Mouse (Mus musculus) heart, adult 2 months (tissue): ENCODE results near the gene Gpatch2. TPM values are rescaled to one million over a fixed set of nuclear protein-coding genes. Genes with fewer than 3 reads are reported as not detected.

Experiments used
- DNase-seq, 2 experiments: peaks; one replicate each; pipeline ENCODE4 v3.0.0; 2021
- H3K27ac ChIP-seq: fragments of 200-600 bp; 2 replicates; pipeline ENCODE4 v1.8.1; 2022
- H3K27me3 ChIP-seq: fragments of 200-500 bp; 2 replicates; pipeline ENCODE4 v1.6.1; 2012; ENCODE audit warnings: mild to moderate bottlenecking, low read length, inconsistent platforms, mixed read lengths; ENCODE audit not compliant: control insufficient read depth, insufficient read depth
- H3K36me3 ChIP-seq: fragments of 200-500 bp; 2 replicates; pipeline ENCODE4 v1.6.1; 2012; ENCODE audit warnings: low read length, inconsistent platforms; ENCODE audit not compliant: control insufficient read depth, insufficient read depth
- H3K4me1 ChIP-seq: fragments of 200-500 bp; 2 replicates; pipeline ENCODE4 v1.6.1; 2011; ENCODE audit warnings: low read length; ENCODE audit not compliant: control insufficient read depth, insufficient read depth
- H3K4me3 ChIP-seq: fragments of 200-600 bp; 2 replicates; pipeline ENCODE4 v1.8.1; 2022
- H3K79me2 ChIP-seq: fragments of 200-500 bp; replicated peaks from 2 replicates; pipeline ENCODE4 v1.6.1; 2012; ENCODE audit warnings: mild to moderate bottlenecking, inconsistent platforms, low read length, moderate library complexity, mixed read lengths; ENCODE audit not compliant: control insufficient read depth, insufficient read depth
- H3K9ac ChIP-seq: fragments of 200-500 bp; 2 replicates; pipeline ENCODE4 v1.6.1; 2012; ENCODE audit warnings: low read depth, mild to moderate bottlenecking, control low read depth, inconsistent platforms, low read length, mixed read lengths
- CTCF ChIP-seq: fragments of 200-600 bp; IDR thresholded peaks from 2 replicates; pipeline ENCODE4 v1.8.1; 2022; ENCODE audit warnings: antibody characterized with exemption, mild to moderate bottlenecking, moderate library complexity
- EP300 ChIP-seq: fragments of 200-500 bp; IDR thresholded peaks from 2 replicates; pipeline ENCODE4 v1.6.1; 2011; ENCODE audit warnings: low read depth, low read length, control low read depth; ENCODE audit not compliant: insufficient read depth
- POLR2A ChIP-seq: fragments of 200-500 bp; IDR thresholded peaks from 2 replicates; pipeline ENCODE4 v1.6.1; 2011; ENCODE audit warnings: mild to moderate bottlenecking, low read depth, low read length, control low read depth; ENCODE audit not compliant: insufficient read depth
- WGBS: fragments of 180-500 bp; shearing (Covaris S2); methylation state at CpG from one replicate; pipeline ENCODE4 v1.1.7; 2018; 5-methylcytosine and 5-hydroxymethylcytosine counted together
- intact Hi-C: fragments of 180-260 bp; cut with DNase I; formaldehyde crosslinking; loops from one replicate; pipeline ENCODE4 v1.15.1; 2025
- polyA plus RNA-seq: library from polyadenylated mRNA; depleted of rRNA; stranded (reverse); fragments of >200 nt; gene quantifications from 2 replicates; pipeline ENCODE4 v1.2.3, GENCODE M21; 2012
- total RNA-seq, 2 experiments: library from RNA; stranded (reverse); gene quantifications; 2 replicates each; pipeline ENCODE4 v1.2.3; 2021

Gene Gpatch2
- total and polyA plus RNA-seq, 3 experiments: 5.9 to 10.5 (median 10.1) TPM

GRCm38 (mm10) chr1:187342551-187342950 is 127.2 kb downstream of the Gpatch2 start:
- no peaks in the 10 kb centered on the region for H3K27me3 ChIP-seq
- intact Hi-C loops: no loop called here
- H3K4me1 ChIP-seq: no peaks in the 10 kb centered on the region
- WGBS: 61% methylated on average over 2 of the region's 2 CpGs
- no peak for DNase-seq
- H3K4me3 ChIP-seq: no peak overlapping the region
- H3K36me3 ChIP-seq: no peaks in the 10 kb centered on the region
- H3K9ac ChIP-seq: no peak overlapping the region
- H3K79me2 ChIP-seq: no peaks in the 10 kb centered on the region
- TF ChIP-seq POLR2A: no peak
- TF ChIP-seq EP300: no peak
- no peak for TF ChIP-seq CTCF
- H3K27ac ChIP-seq: no peak overlapping the region

- Histone ChIP-seq H3K36me3 (no peaks in the 10 kb centered on the region), H3K79me2 (no peaks in the 10 kb centered on the region), H3K4me3 (no peak overlapping the region), H3K27me3 (no peaks in the 10 kb centered on the region), H3K4me1 (no peaks in the 10 kb centered on the region), H3K9ac (no peak overlapping the region), H3K27ac (no peak overlapping the region)
- no peak for DNase-seq
- intact Hi-C loops: no loop called here
- 71% methylated on average over 5 of the region's 5 CpGs for WGBS
- TF ChIP-seq CTCF (no peak), POLR2A (no peak), EP300 (no peak)
These were observed 129.8 kb downstream of the Gpatch2 start for GRCm38 (mm10) chr1:187345156-187345555.

GRCm38 (mm10) chr1:187346923-187347322 is 131.6 kb downstream of the Gpatch2 start:
- WGBS: 79% methylated on average over 11 of the region's 11 CpGs
- DNase-seq: no peak
- no peaks in the 10 kb centered on the region for H3K36me3 ChIP-seq
- no peak overlapping the region for H3K9ac ChIP-seq
- no peak overlapping the region for H3K4me3 ChIP-seq
- TF ChIP-seq POLR2A: no peak
- no peak for TF ChIP-seq EP300
- no peak for TF ChIP-seq CTCF
- intact Hi-C loops: no loop called here
- H3K27me3 ChIP-seq: no peaks in the 10 kb centered on the region
- H3K4me1 ChIP-seq: no peaks in the 10 kb centered on the region
- no peaks in the 10 kb centered on the region for H3K79me2 ChIP-seq
- no peak overlapping the region for H3K27ac ChIP-seq

GRCm38 (mm10) chr1:187347606-187348005 is 132.3 kb downstream of the Gpatch2 start:
- H3K27ac ChIP-seq: no peak overlapping the region
- DNase-seq: no peak
- H3K9ac ChIP-seq: no peak overlapping the region
- TF ChIP-seq EP300 (no peak), POLR2A (no peak), CTCF (no peak)
- no peaks in the 10 kb centered on the region for H3K4me1 ChIP-seq
- H3K36me3 ChIP-seq: no peaks in the 10 kb centered on the region
- intact Hi-C loops: no loop called here
- WGBS: 89% methylated on average over 6 of the region's 6 CpGs
- no peak overlapping the region for H3K4me3 ChIP-seq
- H3K79me2 ChIP-seq: no peaks in the 10 kb centered on the region
- H3K27me3 ChIP-seq: no peaks in the 10 kb centered on the region

- 93% methylated on average over 26 of the region's 26 CpGs for WGBS
- TF ChIP-seq EP300 (no peak), POLR2A (no peak), CTCF (no peak)
- Histone ChIP-seq H3K27me3 (no peaks in the 10 kb centered on the region), H3K4me3 (no peak overlapping the region), H3K27ac (no peak overlapping the region), H3K9ac (no peak overlapping the region), H3K79me2 (no peaks in the 10 kb centered on the region), H3K36me3 (no peaks in the 10 kb centered on the region), H3K4me1 (no peaks in the 10 kb centered on the region)
- intact Hi-C loops: no loop called here
- no peak for DNase-seq
These were observed 132.9 kb downstream of the Gpatch2 start for GRCm38 (mm10) chr1:187348053-187348820.

- intact Hi-C loops: no loop called here
- Histone ChIP-seq H3K4me3 (no peak overlapping the region), H3K79me2 (no peaks in the 10 kb centered on the region), H3K27me3 (no peaks in the 10 kb centered on the region), H3K27ac (no peak overlapping the region), H3K9ac (no peak overlapping the region), H3K4me1 (no peaks in the 10 kb centered on the region), H3K36me3 (no peaks in the 10 kb centered on the region)
- 87% methylated on average over 14 of the region's 14 CpGs for WGBS
- TF ChIP-seq EP300: no peak
- no peak for DNase-seq
These were observed 133.6 kb downstream of the Gpatch2 start for GRCm38 (mm10) chr1:187348859-187349258.
